Mouse (Mus musculus): ENCODE measurements around the gene Mgmt. TPM values are rescaled to one million over a fixed set of nuclear protein-coding genes. Genes with fewer than 3 reads are reported as not detected.

Mgmt gene
- total RNA-seq, 2 experiments from 2014 or later: 0.43 TPM; not detected in 1

- ATAC-seq (replicated peaks; ENCODE audit: low FRiP score, poor library complexity, severe bottlenecking): no peak
These were observed 146.2 kb downstream of the Mgmt start for GRCm38 (mm10) chr7:137040646-137041045.

- ATAC-seq (replicated peaks; ENCODE audit: low FRiP score, poor library complexity, severe bottlenecking): no peak
These were observed 152.5 kb downstream of the Mgmt start for GRCm38 (mm10) chr7:137046891-137047290.

GRCm38 (mm10) chr7:137048086-137048922 lies 153.9 kb downstream of the Mgmt start:
- ATAC-seq (replicated peaks; ENCODE audit: low FRiP score, poor library complexity, severe bottlenecking): no peak

GRCm38 (mm10) chr7:137054343-137054742 lies 159.9 kb downstream of the Mgmt start:
- ATAC-seq (replicated peaks; ENCODE audit: low FRiP score, poor library complexity, severe bottlenecking): no peak

- ATAC-seq (replicated peaks; ENCODE audit: low FRiP score, poor library complexity, severe bottlenecking): no peak
These were observed 161.7 kb downstream of the Mgmt start for GRCm38 (mm10) chr7:137056126-137056525.

- ATAC-seq (replicated peaks; ENCODE audit: low FRiP score, poor library complexity, severe bottlenecking): no peak
These were observed 166.1 kb downstream of the Mgmt start for GRCm38 (mm10) chr7:137060488-137060887.

- ATAC-seq (replicated peaks; ENCODE audit: low FRiP score, poor library complexity, severe bottlenecking): no peak
These were observed 166.7 kb downstream of the Mgmt start for GRCm38 (mm10) chr7:137061109-137061508.

- no peak for ATAC-seq (replicated peaks; ENCODE audit: low FRiP score, poor library complexity, severe bottlenecking)
These were observed 169.8 kb downstream of the Mgmt start for GRCm38 (mm10) chr7:137064255-137064654.

GRCm38 (mm10) chr7:137065408-137065807 lies 171.0 kb downstream of the Mgmt start:
- no peak for ATAC-seq (replicated peaks; ENCODE audit: low FRiP score, poor library complexity, severe bottlenecking)

GRCm38 (mm10) chr7:137066211-137066610 lies 171.8 kb downstream of the Mgmt start:
- no peak for ATAC-seq (replicated peaks; ENCODE audit: low FRiP score, poor library complexity, severe bottlenecking)

GRCm38 (mm10) chr7:137066997-137067396 lies 172.6 kb downstream of the Mgmt start:
- ATAC-seq (replicated peaks; ENCODE audit: low FRiP score, poor library complexity, severe bottlenecking): no peak

GRCm38 (mm10) chr7:137067758-137068157 lies 173.3 kb downstream of the Mgmt start:
- ATAC-seq (replicated peaks; ENCODE audit: low FRiP score, poor library complexity, severe bottlenecking): no peak

GRCm38 (mm10) chr7:137068796-137069195 lies 174.4 kb downstream of the Mgmt start:
- ATAC-seq (replicated peaks; ENCODE audit: low FRiP score, poor library complexity, severe bottlenecking): no peak

- ATAC-seq (replicated peaks; ENCODE audit: low FRiP score, poor library complexity, severe bottlenecking): no peak
These were observed 175.4 kb downstream of the Mgmt start for GRCm38 (mm10) chr7:137069768-137070167.

- ATAC-seq (replicated peaks; ENCODE audit: low FRiP score, poor library complexity, severe bottlenecking): no peak
These were observed 176.9 kb downstream of the Mgmt start for GRCm38 (mm10) chr7:137071346-137071745.

- ATAC-seq (replicated peaks; ENCODE audit: low FRiP score, poor library complexity, severe bottlenecking): no peak
These were observed 179.5 kb downstream of the Mgmt start for GRCm38 (mm10) chr7:137073878-137074277.

- no peak for ATAC-seq (replicated peaks; ENCODE audit: low FRiP score, poor library complexity, severe bottlenecking)
These were observed 179.9 kb downstream of the Mgmt start for GRCm38 (mm10) chr7:137074324-137074723.

- ATAC-seq (replicated peaks; ENCODE audit: low FRiP score, poor library complexity, severe bottlenecking): no peak
These were observed 180.9 kb downstream of the Mgmt start for GRCm38 (mm10) chr7:137075301-137075700.

GRCm38 (mm10) chr7:137080171-137080570 lies 185.8 kb downstream of the Mgmt start:
- no peak for ATAC-seq (replicated peaks; ENCODE audit: low FRiP score, poor library complexity, severe bottlenecking)

- ATAC-seq (replicated peaks; ENCODE audit: low FRiP score, poor library complexity, severe bottlenecking): no peak
These were observed 187.8 kb downstream of the Mgmt start for GRCm38 (mm10) chr7:137082171-137082570.

GRCm38 (mm10) chr7:137084651-137085050 lies 190.2 kb downstream of the Mgmt start:
- ATAC-seq (replicated peaks; ENCODE audit: low FRiP score, poor library complexity, severe bottlenecking): no peak
